Mouse (Mus musculus) CH12.LX (cell line): ENCODE results near the gene Csrnp1. TPM values are rescaled to one million over a fixed set of nuclear protein-coding genes. Genes with fewer than 3 reads are reported as not detected.

ENCODE experiments used
- DNase-seq: peaks from one replicate; pipeline ENCODE4 v3.0.0-alpha.2; 2013; ENCODE audit errors: extremely low read depth
- H3K27ac ChIP-seq: 2 replicates; pipeline ENCODE4 v1.5.1; 2012; ENCODE audit warnings: low read depth, mild to moderate bottlenecking, control low read depth, moderate library complexity; ENCODE audit not compliant: insufficient read depth
- H3K27me3 ChIP-seq: replicated peaks from 2 replicates; pipeline ENCODE3; 2012; ENCODE audit warnings: inconsistent platforms
- H3K36me3 ChIP-seq, 2 experiments: replicated peaks in 1 of 2; 2 replicates each; pipeline versions ENCODE3 to v1.6.1; 2012; ENCODE audit warnings: inconsistent platforms in 1 of 2, low read length in 1 of 2, mild to moderate bottlenecking in 1 of 2, mixed read lengths in 1 of 2, moderate library complexity in 1 of 2; ENCODE audit not compliant: control insufficient read depth in 1 of 2, insufficient read depth in 1 of 2
- H3K4me1 ChIP-seq, 2 experiments: 2 replicates each; pipeline ENCODE4 v1.6.1; 2012; ENCODE audit warnings: inconsistent platforms in 1 of 2, moderate library complexity in 1 of 2; ENCODE audit not compliant: insufficient read depth in 2 of 2, control insufficient read depth in 1 of 2
- H3K4me2 ChIP-seq: 2 replicates; pipeline ENCODE4 v1.6.1; 2012; ENCODE audit warnings: low read depth, mild to moderate bottlenecking, control low read depth; ENCODE audit not compliant: poor library complexity, insufficient read depth, severe bottlenecking
- H3K4me3 ChIP-seq, 3 experiments: fragments of 150-350 bp in 1 of 3; sonication (generic) in 1 of 3; replicated peaks in 1 of 3; 2 replicates each; pipeline versions ENCODE3 to v1.5.1; 2011 to 2012; ENCODE audit warnings: low read depth in 2 of 3, low read length in 2 of 3, mild to moderate bottlenecking in 2 of 3, moderate library complexity in 2 of 3, control low read depth in 1 of 3, improper control_type of control experiment in 1 of 3, inconsistent platforms in 1 of 3, mixed read lengths in 1 of 3; ENCODE audit not compliant: poor library complexity in 1 of 3
- H3K79me2 ChIP-seq: replicated peaks from 2 replicates; pipeline ENCODE4 v1.6.1; 2012; ENCODE audit warnings: mild to moderate bottlenecking, moderate library complexity; ENCODE audit not compliant: control insufficient read depth, poor library complexity, insufficient read depth, severe bottlenecking; ENCODE audit errors: extremely low read depth
- H3K9ac ChIP-seq: 2 replicates; pipeline ENCODE4 v1.6.1; 2012; ENCODE audit warnings: low read depth, mild to moderate bottlenecking, control low read depth, moderate library complexity; ENCODE audit not compliant: insufficient read depth
- H3K9me3 ChIP-seq: replicated peaks from 2 replicates; pipeline ENCODE3; 2012; ENCODE audit warnings: low read length, inconsistent platforms, mixed read lengths
- BHLHE40 ChIP-seq: IDR thresholded peaks from 2 replicates; pipeline ENCODE4 v1.6.1; 2011; ENCODE audit warnings: mild to moderate bottlenecking, low read depth, low read length, improper control_type of control experiment
- CHD1 ChIP-seq: IDR thresholded peaks from 2 replicates; pipeline ENCODE4 v1.6.1; 2012; ENCODE audit warnings: low read depth, low read length, improper control_type of control experiment, inconsistent platforms
- CHD2 ChIP-seq: IDR thresholded peaks from 2 replicates; pipeline ENCODE4 v1.6.1; 2011; ENCODE audit warnings: low read length, improper control_type of control experiment
- ELF1 ChIP-seq: IDR thresholded peaks from 2 replicates; pipeline ENCODE4 v1.6.1; 2014; ENCODE audit warnings: low read depth, mild to moderate bottlenecking, inconsistent platforms, low read length, improper control_type of control experiment
- ETS1 ChIP-seq: conservative IDR thresholded peaks from 2 replicates; pipeline ENCODE4 v1.6.1; 2012; ENCODE audit warnings: low read depth, mild to moderate bottlenecking, inconsistent platforms, low read length, improper control_type of control experiment, moderate library complexity
- GABPA ChIP-seq: IDR thresholded peaks from 2 replicates; pipeline ENCODE4 v1.6.1; 2012; ENCODE audit warnings: low read depth, low read length, improper control_type of control experiment, inconsistent platforms; ENCODE audit not compliant: insufficient replicate concordance
- HCFC1 ChIP-seq: IDR thresholded peaks from 2 replicates; pipeline ENCODE4 v1.6.1; 2012; ENCODE audit warnings: low read depth, mild to moderate bottlenecking, inconsistent platforms, low read length, improper control_type of control experiment
- IRF4 ChIP-seq: IDR thresholded peaks from 2 replicates; pipeline ENCODE4 v1.6.1; 2014; ENCODE audit warnings: low read depth, mild to moderate bottlenecking, inconsistent platforms, low read length, improper control_type of control experiment
- JUND ChIP-seq: conservative IDR thresholded peaks from 2 replicates; pipeline ENCODE4 v1.6.1; 2011; ENCODE audit warnings: low read depth, low read length, improper control_type of control experiment
- KAT2A ChIP-seq: IDR thresholded peaks from 2 replicates; pipeline ENCODE4 v1.6.1; 2012; ENCODE audit warnings: low read length, improper control_type of control experiment, inconsistent platforms; ENCODE audit not compliant: insufficient replicate concordance
- MAFK ChIP-seq: IDR thresholded peaks from 2 replicates; pipeline ENCODE4 v1.6.1; 2011; ENCODE audit warnings: low read length, improper control_type of control experiment; ENCODE audit not compliant: insufficient replicate concordance
- MAZ ChIP-seq: IDR thresholded peaks from 2 replicates; pipeline ENCODE4 v1.6.1; 2012; ENCODE audit warnings: low read depth, mild to moderate bottlenecking, inconsistent platforms, low read length, improper control_type of control experiment, moderate library complexity
- MEF2A ChIP-seq: IDR thresholded peaks from 2 replicates; pipeline ENCODE4 v1.6.1; 2014; ENCODE audit warnings: low read depth, mild to moderate bottlenecking, inconsistent platforms, low read length, improper control_type of control experiment, borderline replicate concordance
- NELFE ChIP-seq: IDR thresholded peaks from 2 replicates; pipeline ENCODE4 v1.6.1; 2011; ENCODE audit warnings: low read depth, low read length, improper control_type of control experiment
- NRF1 ChIP-seq: IDR thresholded peaks from 2 replicates; pipeline ENCODE4 v1.6.1; 2014; ENCODE audit warnings: low read depth, mild to moderate bottlenecking, inconsistent platforms, low read length, improper control_type of control experiment, moderate library complexity
- RAD21 ChIP-seq: IDR thresholded peaks from 2 replicates; pipeline ENCODE4 v1.6.1; 2011; ENCODE audit warnings: low read depth, mild to moderate bottlenecking, low read length, improper control_type of control experiment, moderate library complexity
- RCOR1 ChIP-seq: conservative IDR thresholded peaks from 2 replicates; pipeline ENCODE4 v1.6.1; 2012; ENCODE audit warnings: low read depth, mild to moderate bottlenecking, inconsistent platforms, low read length, improper control_type of control experiment
- SIN3A ChIP-seq: IDR thresholded peaks from 2 replicates; pipeline ENCODE4 v1.6.1; 2012; ENCODE audit warnings: low read length, improper control_type of control experiment, inconsistent platforms
- SMC3 ChIP-seq: IDR thresholded peaks from 2 replicates; pipeline ENCODE4 v1.6.1; 2011; ENCODE audit warnings: low read depth, low read length, improper control_type of control experiment
- TBP ChIP-seq: conservative IDR thresholded peaks from 2 replicates; pipeline ENCODE4 v1.6.1; 2011; ENCODE audit warnings: low read depth, low read length, improper control_type of control experiment
- TCF12 ChIP-seq: IDR thresholded peaks from 2 replicates; pipeline ENCODE4 v1.6.1; 2014; ENCODE audit warnings: low read depth, mild to moderate bottlenecking, inconsistent platforms, low read length, improper control_type of control experiment
- UBTF ChIP-seq: IDR thresholded peaks from 2 replicates; pipeline ENCODE4 v1.6.1; 2012; ENCODE audit warnings: low read depth, mild to moderate bottlenecking, inconsistent platforms, low read length, improper control_type of control experiment, moderate library complexity
- ZC3H11A ChIP-seq: IDR thresholded peaks from 2 replicates; pipeline ENCODE4 v1.6.1; 2012; ENCODE audit warnings: low read depth, mild to moderate bottlenecking, inconsistent platforms, low read length, improper control_type of control experiment
- ZKSCAN1 ChIP-seq: IDR thresholded peaks from 2 replicates; pipeline ENCODE4 v1.6.1; 2012; ENCODE audit warnings: low read depth, inconsistent platforms, low read length, improper control_type of control experiment, borderline replicate concordance
- ZNF384 ChIP-seq: IDR thresholded peaks from 2 replicates; pipeline ENCODE4 v1.6.1; 2012; ENCODE audit warnings: low read depth, low read length, improper control_type of control experiment, inconsistent platforms
- dilution Hi-C: fragments of 300-500 bp; cut with MboI; formaldehyde crosslinking; loops from 2 replicates; pipeline ENCODE4 v1.14.3; 2020; ENCODE audit warnings: low sequenced_read_pairs; ENCODE audit not compliant: extremely low pct_unique_long_range_greater_than_20kb, extremely low pct_ligation_motif_present
- in situ Hi-C: fragments of 300-500 bp; cut with MboI; formaldehyde crosslinking; loops from 3 replicates; pipeline ENCODE4 v1.14.3; 2019; ENCODE audit warnings: low sequenced_read_pairs, low pct_ligation_motif_present, low pct_unique_long_range_greater_than_20kb, mixed read lengths
- polyA plus RNA-seq: library from polyadenylated mRNA; unstranded; fragments of >175 nt; gene quantifications from 2 replicates; pipeline ENCODE4 v1.2.1, GENCODE M21; 2012; ENCODE audit warnings: low read depth; ENCODE audit not compliant: insufficient read length
- total RNA-seq, 2 experiments: library from RNA; depleted of rRNA; stranded (reverse); fragments of 300-350 nt in 1 of 2; fragments of >200 nt in 1 of 2; gene quantifications; 2 replicates each; pipeline ENCODE4 v1.2.3; 2012 to 2014

Csrnp1 gene
- total and polyA plus RNA-seq, 3 experiments, result 7.8 to 15.5 (median 8.6) TPM

GRCm38 (mm10) chr9:119951388-119951787 is 33.1 kb downstream of the Csrnp1 start:
- no peak for TF ChIP-seq ZC3H11A
- no peak for TF ChIP-seq ZKSCAN1
- no peak for TF ChIP-seq NRF1
- TF ChIP-seq CHD1, result no peak
- TF ChIP-seq SMC3, result no peak
- TF ChIP-seq KAT2A, result no peak
- no peak for TF ChIP-seq ZNF384
- no peak for TF ChIP-seq NELFE
- no peak for TF ChIP-seq UBTF
- TF ChIP-seq MEF2A, result no peak
- TF ChIP-seq TCF12, result no peak
- TF ChIP-seq IRF4, result no peak
- no peak for TF ChIP-seq RAD21
- TF ChIP-seq MAFK, result no peak
- TF ChIP-seq ELF1, result no peak
- TF ChIP-seq ETS1, result no peak
- no peak for TF ChIP-seq MAZ
- H3K27ac ChIP-seq, result no peak overlapping the region
- peaks cover 5 to 32% of the 10 kb centered on the region in 2 experiments for H3K4me1 ChIP-seq
- no peaks in the 10 kb centered on the region for H3K36me3 ChIP-seq
- no peak overlapping the region for H3K4me3 ChIP-seq
- H3K27me3 ChIP-seq, result no peaks in the 10 kb centered on the region
- dilution Hi-C loops (no loop called here), in situ Hi-C loops (no loop called here)
- H3K79me2 ChIP-seq, result no peaks in the 10 kb centered on the region
- DNase-seq, result no peak
- no peaks in the 10 kb centered on the region for H3K9me3 ChIP-seq
- no peak overlapping the region for H3K4me2 ChIP-seq
- H3K9ac ChIP-seq, result no peak overlapping the region

- TF ChIP-seq JUND, result no peak
- TF ChIP-seq UBTF, result no peak
- no peak for TF ChIP-seq ELF1
- TF ChIP-seq MAFK, result no peak
- TF ChIP-seq RAD21, result no peak
- no peak for TF ChIP-seq ZNF384
- no peak for TF ChIP-seq GABPA
- TF ChIP-seq ETS1, result no peak
- no peak for TF ChIP-seq RCOR1
- no peak for TF ChIP-seq HCFC1
- no peak for TF ChIP-seq SIN3A
- TF ChIP-seq ZC3H11A, result no peak
- no peak for TF ChIP-seq TBP
- no peak for TF ChIP-seq BHLHE40
- no peak for TF ChIP-seq CHD2
- TF ChIP-seq, all 38 proteins: peak for 0
- Histone ChIP-seq H3K27ac (no peak overlapping the region), H3K9ac (no peak overlapping the region), H3K79me2 (no peaks in the 10 kb centered on the region), H3K4me3 (no peak overlapping the region), H3K4me1 (peaks cover 11 to 41% of the 10 kb centered on the region in 2 experiments), H3K36me3 (no peaks in the 10 kb centered on the region), H3K4me2 (no peak overlapping the region), H3K27me3 (no peaks in the 10 kb centered on the region), H3K9me3 (no peaks in the 10 kb centered on the region)
- DNase-seq, result no peak
- dilution Hi-C loops (no loop called here), in situ Hi-C loops (no loop called here)
Observed at GRCm38 (mm10) chr9:119950434-119950833, 34.0 kb downstream of the Csrnp1 start.
